Mouse (Mus musculus) CH12.LX (cell line): ENCODE results near the gene Klrb1c. TPM values are rescaled to one million over a fixed set of nuclear protein-coding genes. Genes with fewer than 3 reads are reported as not detected.
A peak's percentile ranks its signal among the peaks of the same experiment; 100 is the strongest.
"Not testable (repeated sequence)": the region's sequence is repeated elsewhere in the genome, so short reads cannot be mapped to it uniquely, and the experiment has no call there.

Experiments used
- DNase-seq: peaks from one replicate; pipeline ENCODE4 v3.0.0-alpha.2; 2013; ENCODE audit errors: extremely low read depth
- H3K27ac ChIP-seq: 2 replicates; pipeline ENCODE4 v1.5.1; 2012; ENCODE audit warnings: low read depth, mild to moderate bottlenecking, control low read depth, moderate library complexity; ENCODE audit not compliant: insufficient read depth
- H3K27me3 ChIP-seq: replicated peaks from 2 replicates; pipeline ENCODE3; 2012; ENCODE audit warnings: inconsistent platforms
- H3K36me3 ChIP-seq, 2 experiments: replicated peaks in 1 of 2; 2 replicates each; pipeline versions ENCODE3 to v1.6.1; 2012; ENCODE audit warnings: inconsistent platforms in 1 of 2, low read length in 1 of 2, mild to moderate bottlenecking in 1 of 2, mixed read lengths in 1 of 2, moderate library complexity in 1 of 2; ENCODE audit not compliant: control insufficient read depth in 1 of 2, insufficient read depth in 1 of 2
- H3K4me1 ChIP-seq, 2 experiments: 2 replicates each; pipeline ENCODE4 v1.6.1; 2012; ENCODE audit warnings: inconsistent platforms in 1 of 2, moderate library complexity in 1 of 2; ENCODE audit not compliant: insufficient read depth in 2 of 2, control insufficient read depth in 1 of 2
- H3K4me2 ChIP-seq: 2 replicates; pipeline ENCODE4 v1.6.1; 2012; ENCODE audit warnings: low read depth, mild to moderate bottlenecking, control low read depth; ENCODE audit not compliant: poor library complexity, insufficient read depth, severe bottlenecking
- H3K4me3 ChIP-seq, 3 experiments: fragments of 150-350 bp in 1 of 3; sonication (generic) in 1 of 3; replicated peaks in 1 of 3; 2 replicates each; pipeline versions ENCODE3 to v1.5.1; 2011 to 2012; ENCODE audit warnings: low read depth in 2 of 3, low read length in 2 of 3, mild to moderate bottlenecking in 2 of 3, moderate library complexity in 2 of 3, control low read depth in 1 of 3, improper control_type of control experiment in 1 of 3, inconsistent platforms in 1 of 3, mixed read lengths in 1 of 3; ENCODE audit not compliant: poor library complexity in 1 of 3
- H3K79me2 ChIP-seq: replicated peaks from 2 replicates; pipeline ENCODE4 v1.6.1; 2012; ENCODE audit warnings: mild to moderate bottlenecking, moderate library complexity; ENCODE audit not compliant: control insufficient read depth, poor library complexity, insufficient read depth, severe bottlenecking; ENCODE audit errors: extremely low read depth
- H3K9ac ChIP-seq: 2 replicates; pipeline ENCODE4 v1.6.1; 2012; ENCODE audit warnings: low read depth, mild to moderate bottlenecking, control low read depth, moderate library complexity; ENCODE audit not compliant: insufficient read depth
- H3K9me3 ChIP-seq: replicated peaks from 2 replicates; pipeline ENCODE3; 2012; ENCODE audit warnings: low read length, inconsistent platforms, mixed read lengths
- E2F4 ChIP-seq: IDR thresholded peaks from 2 replicates; pipeline ENCODE4 v1.6.1; 2011; ENCODE audit warnings: low read depth, low read length, improper control_type of control experiment; ENCODE audit not compliant: insufficient replicate concordance
- ELF1 ChIP-seq: IDR thresholded peaks from 2 replicates; pipeline ENCODE4 v1.6.1; 2014; ENCODE audit warnings: low read depth, mild to moderate bottlenecking, inconsistent platforms, low read length, improper control_type of control experiment
- ETS1 ChIP-seq: conservative IDR thresholded peaks from 2 replicates; pipeline ENCODE4 v1.6.1; 2012; ENCODE audit warnings: low read depth, mild to moderate bottlenecking, inconsistent platforms, low read length, improper control_type of control experiment, moderate library complexity
- GABPA ChIP-seq: IDR thresholded peaks from 2 replicates; pipeline ENCODE4 v1.6.1; 2012; ENCODE audit warnings: low read depth, low read length, improper control_type of control experiment, inconsistent platforms; ENCODE audit not compliant: insufficient replicate concordance
- HCFC1 ChIP-seq: IDR thresholded peaks from 2 replicates; pipeline ENCODE4 v1.6.1; 2012; ENCODE audit warnings: low read depth, mild to moderate bottlenecking, inconsistent platforms, low read length, improper control_type of control experiment
- IRF4 ChIP-seq: IDR thresholded peaks from 2 replicates; pipeline ENCODE4 v1.6.1; 2014; ENCODE audit warnings: low read depth, mild to moderate bottlenecking, inconsistent platforms, low read length, improper control_type of control experiment
- JUN ChIP-seq: IDR thresholded peaks from 2 replicates; pipeline ENCODE4 v1.6.1; 2011; ENCODE audit warnings: low read depth, mild to moderate bottlenecking, low read length, improper control_type of control experiment, moderate library complexity; ENCODE audit not compliant: insufficient read depth
- JUND ChIP-seq: conservative IDR thresholded peaks from 2 replicates; pipeline ENCODE4 v1.6.1; 2011; ENCODE audit warnings: low read depth, low read length, improper control_type of control experiment
- KAT2A ChIP-seq: IDR thresholded peaks from 2 replicates; pipeline ENCODE4 v1.6.1; 2012; ENCODE audit warnings: low read length, improper control_type of control experiment, inconsistent platforms; ENCODE audit not compliant: insufficient replicate concordance
- MAFK ChIP-seq: IDR thresholded peaks from 2 replicates; pipeline ENCODE4 v1.6.1; 2011; ENCODE audit warnings: low read length, improper control_type of control experiment; ENCODE audit not compliant: insufficient replicate concordance
- MEF2A ChIP-seq: IDR thresholded peaks from 2 replicates; pipeline ENCODE4 v1.6.1; 2014; ENCODE audit warnings: low read depth, mild to moderate bottlenecking, inconsistent platforms, low read length, improper control_type of control experiment, borderline replicate concordance
- MXI1 ChIP-seq: IDR thresholded peaks from 2 replicates; pipeline ENCODE4 v1.6.1; 2011; ENCODE audit warnings: mild to moderate bottlenecking, low read depth, low read length, improper control_type of control experiment
- MYC ChIP-seq: IDR thresholded peaks from 2 replicates; pipeline ENCODE4 v1.6.1; 2011; ENCODE audit warnings: low read depth, mild to moderate bottlenecking, improper control_type of control experiment, low read length
- NRF1 ChIP-seq: IDR thresholded peaks from 2 replicates; pipeline ENCODE4 v1.6.1; 2014; ENCODE audit warnings: low read depth, mild to moderate bottlenecking, inconsistent platforms, low read length, improper control_type of control experiment, moderate library complexity
- RCOR1 ChIP-seq: conservative IDR thresholded peaks from 2 replicates; pipeline ENCODE4 v1.6.1; 2012; ENCODE audit warnings: low read depth, mild to moderate bottlenecking, inconsistent platforms, low read length, improper control_type of control experiment
- TBP ChIP-seq: conservative IDR thresholded peaks from 2 replicates; pipeline ENCODE4 v1.6.1; 2011; ENCODE audit warnings: low read depth, low read length, improper control_type of control experiment
- dilution Hi-C: fragments of 300-500 bp; cut with MboI; formaldehyde crosslinking; loops from 2 replicates; pipeline ENCODE4 v1.14.3; 2020; ENCODE audit warnings: low sequenced_read_pairs; ENCODE audit not compliant: extremely low pct_unique_long_range_greater_than_20kb, extremely low pct_ligation_motif_present
- in situ Hi-C: fragments of 300-500 bp; cut with MboI; formaldehyde crosslinking; loops from 3 replicates; pipeline ENCODE4 v1.14.3; 2019; ENCODE audit warnings: low sequenced_read_pairs, low pct_ligation_motif_present, low pct_unique_long_range_greater_than_20kb, mixed read lengths
- polyA plus RNA-seq: library from polyadenylated mRNA; unstranded; fragments of >175 nt; gene quantifications from 2 replicates; pipeline ENCODE4 v1.2.1, GENCODE M21; 2012; ENCODE audit warnings: low read depth; ENCODE audit not compliant: insufficient read length
- total RNA-seq, 2 experiments: library from RNA; depleted of rRNA; stranded (reverse); fragments of 300-350 nt in 1 of 2; fragments of >200 nt in 1 of 2; gene quantifications; 2 replicates each; pipeline ENCODE4 v1.2.3; 2012 to 2014

Klrb1c gene
- total and polyA plus RNA-seq, 3 experiments: not detected

DNA sequence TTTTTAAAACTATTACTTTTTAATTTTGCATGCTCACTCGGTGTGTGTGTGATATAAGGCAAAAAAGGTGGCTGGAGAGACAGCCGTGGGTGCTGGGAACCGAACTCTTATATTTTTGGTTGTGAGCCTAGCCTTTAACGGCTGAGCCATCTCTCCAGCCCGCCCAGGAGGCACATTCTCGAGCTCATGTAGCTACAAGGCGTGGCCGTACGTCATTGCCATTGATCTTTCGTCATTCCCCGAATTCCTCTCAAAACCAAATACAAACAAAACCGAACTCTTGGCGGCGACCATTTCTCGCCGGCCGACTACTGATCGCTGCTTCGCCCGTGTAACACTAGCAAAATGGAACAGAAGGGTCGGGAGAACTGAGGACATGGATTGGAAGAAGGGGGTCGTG is 29.0 kb downstream of the Klrb1c start:
- not testable (repeated sequence) for H3K9me3 ChIP-seq, H3K79me2 ChIP-seq
- TF ChIP-seq E2F4 (peak; percentile 82; the same call in 1 of the 2 replicates), MAFK (peak; percentile 95), MEF2A (peak; percentile 14; the same call in 1 of the 2 replicates), KAT2A (peak; percentile 77; the same call in 1 of the 2 replicates), ETS1 (0 out of 2 replicates have a peak, but pooled peaks have one; percentile 14), TBP (peak; percentile 99), NRF1 (peak; percentile 68), MYC (peak; percentile 60; the same call in 1 of the 2 replicates), ELF1 (peak; percentile 96), IRF4 (0 out of 2 replicates have a peak, but pooled peaks have one; percentile 28), JUN (0 out of 2 replicates have a peak, but pooled peaks have one; percentile 22), MXI1 (peak; percentile 63; the same call in 1 of the 2 replicates), GABPA (peak; percentile 12; the same call in 1 of the 2 replicates), JUND (0 out of 2 replicates have a peak, but pooled peaks have one; percentile 9), HCFC1 (peak; percentile 41; the same call in 1 of the 2 replicates)
- TF ChIP-seq, all 38 proteins: peak for 15; not testable (repeated sequence) for 23
- DNase-seq: peak; percentile 85
- H3K36me3 ChIP-seq, H3K4me2 ChIP-seq, H3K27me3 ChIP-seq, dilution Hi-C loops: not testable (repeated sequence)
- peak overlapping the region; percentile 58 to 99 (median 88) for H3K4me3 ChIP-seq
- H3K9ac ChIP-seq: peak overlapping the region; percentile 99
- peak overlapping the region; percentile 97 for H3K27ac ChIP-seq
- in situ Hi-C loops: loop anchor here (5.0 kb wide), 2 partner anchors 37 to 82 kb away; no protein-coding TSS in a partner anchor
- H3K4me1 ChIP-seq: peaks cover 6 to 21% of the 10 kb centered on the region in 2 experiments; a peak in 3 of 4 replicates

DNA sequence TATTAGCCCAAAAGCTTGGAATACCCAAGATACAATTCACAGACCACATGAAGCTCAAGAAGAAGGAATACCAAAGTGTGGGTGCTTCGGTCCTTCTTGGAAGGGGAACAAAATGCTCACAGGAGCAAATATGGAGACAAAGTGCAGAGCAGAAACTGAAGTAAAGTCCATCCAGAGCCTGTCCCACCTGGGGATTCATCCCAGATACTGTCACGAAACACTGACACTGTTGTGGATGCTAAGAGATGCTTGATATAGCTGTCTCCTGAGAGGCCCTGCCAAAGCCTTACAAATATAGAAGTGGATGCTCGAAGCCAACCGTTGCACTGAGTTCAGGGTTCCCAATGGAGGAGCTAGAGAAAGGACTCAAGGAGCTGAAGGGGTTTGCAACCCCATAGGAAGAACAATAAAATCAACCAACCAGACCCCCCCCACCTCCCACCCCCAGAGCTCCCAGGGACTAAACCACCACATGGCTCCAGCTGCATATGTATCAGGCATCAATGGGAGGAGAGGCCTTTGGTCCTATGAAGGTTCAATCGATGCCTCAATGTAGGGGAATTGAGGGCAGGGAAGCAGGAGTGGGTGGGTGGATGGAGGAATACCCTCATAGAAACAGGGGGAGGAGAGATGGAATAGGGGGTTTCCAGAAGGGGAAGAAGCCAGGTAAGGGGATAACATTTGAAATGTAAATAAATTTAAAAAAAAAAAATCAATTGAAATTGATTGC is 29.6 kb downstream of the Klrb1c start:
- peak overlapping the region; percentile 45; the same call in 1 of the 2 replicates for H3K4me2 ChIP-seq
- H3K36me3 ChIP-seq: no peaks in the 10 kb centered on the region
- no peak overlapping the region for H3K27ac ChIP-seq
- no peak overlapping the region for H3K4me3 ChIP-seq
- TF ChIP-seq MYC: no peak
- no peak for TF ChIP-seq RCOR1
- no peak for TF ChIP-seq ETS1
- no peaks in the 10 kb centered on the region for H3K9me3 ChIP-seq
- H3K4me1 ChIP-seq: peaks cover 6 to 17% of the 10 kb centered on the region in 2 experiments; a peak in 3 of 4 replicates
- dilution Hi-C loops: no loop called here
- no peak for DNase-seq
- H3K27me3 ChIP-seq: no peaks in the 10 kb centered on the region
- in situ Hi-C loops: no loop called here
- H3K79me2 ChIP-seq: no peaks in the 10 kb centered on the region
- no peak overlapping the region for H3K9ac ChIP-seq

DNA sequence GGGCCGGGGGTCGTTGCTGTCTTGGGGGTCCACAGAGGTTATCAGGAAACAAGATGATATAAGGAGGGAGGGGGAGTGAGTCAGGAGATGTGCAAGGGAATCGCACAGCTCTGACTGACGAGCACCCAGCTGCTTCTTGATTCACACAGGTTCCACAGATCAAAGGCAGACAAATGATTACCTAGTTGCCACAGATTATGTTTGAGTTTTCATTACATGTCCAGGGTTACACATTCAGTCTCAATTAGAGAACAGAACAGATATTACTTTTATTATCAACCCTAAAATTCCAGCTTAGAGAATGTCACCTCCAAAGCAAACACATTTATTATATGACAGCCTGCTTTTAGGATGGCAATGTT is 33.6 kb downstream of the Klrb1c start:
- H3K9me3 ChIP-seq, DNase-seq, H3K4me2 ChIP-seq, H3K79me2 ChIP-seq, H3K9ac ChIP-seq, in situ Hi-C loops, dilution Hi-C loops, H3K27me3 ChIP-seq, H3K4me1 ChIP-seq, H3K27ac ChIP-seq, H3K4me3 ChIP-seq, H3K36me3 ChIP-seq: not testable (repeated sequence)
